Mouse (Mus musculus): ENCODE data around the gene Gm4312. TPM values are rescaled to one million over a fixed set of nuclear protein-coding genes. Genes with fewer than 3 reads are reported as not detected.
"Not testable (repeated sequence)": the region's sequence is repeated elsewhere in the genome, so short reads cannot be mapped to it uniquely, and the experiment has no call there.

Gm4312 gene
- not detected in 2 replicates for polyA plus RNA-seq (2011; ENCODE audit: insufficient read depth, insufficient read length, low read depth, missing spikeins)

GRCm38 (mm10) chr10:100382460-100382859 lies at the start of gene Gm4312:
Gm4312 (minus strand) TSS chr10:100382560.
- H3K27ac ChIP-seq (ENCODE audit: insufficient read depth, low read length); H3K4me3 ChIP-seq (ENCODE audit: low read depth, low read length); H3K36me3 ChIP-seq (ENCODE audit: control insufficient read depth, insufficient read depth, low read length, poor library complexity, severe bottlenecking); H3K9ac ChIP-seq (ENCODE audit: low read depth, poor library complexity, severe bottlenecking); H3K9me3 ChIP-seq (replicated peaks; ENCODE audit: control insufficient read depth, insufficient read depth, low read length, poor library complexity, severe bottlenecking); H3K27me3 ChIP-seq (ENCODE audit: control insufficient read depth, insufficient read depth, low read length, poor library complexity, severe bottlenecking); H3K4me1 ChIP-seq (ENCODE audit: control insufficient read depth, insufficient read depth, low read length): not testable (repeated sequence)

- Histone ChIP-seq H3K27me3 (ENCODE audit: control insufficient read depth, insufficient read depth, low read length, poor library complexity, severe bottlenecking) (no peaks in the 10 kb centered on the region), H3K9ac (ENCODE audit: low read depth, poor library complexity, severe bottlenecking) (no peak overlapping the region), H3K36me3 (ENCODE audit: control insufficient read depth, insufficient read depth, low read length, poor library complexity, severe bottlenecking) (no peaks in the 10 kb centered on the region), H3K4me1 (ENCODE audit: control insufficient read depth, insufficient read depth, low read length) (no peaks in the 10 kb centered on the region), H3K27ac (ENCODE audit: insufficient read depth, low read length) (no peak overlapping the region), H3K9me3 (replicated peaks; ENCODE audit: control insufficient read depth, insufficient read depth, low read length, poor library complexity, severe bottlenecking) (no peaks in the 10 kb centered on the region), H3K4me3 (ENCODE audit: low read depth, low read length) (no peak overlapping the region)
- no peak for TF ChIP-seq EP300 (IDR thresholded peaks at IDR 0.05; ENCODE audit: insufficient read depth, low read depth, low read length)
- TF ChIP-seq POLR2A (IDR thresholded peaks at IDR 0.05; ENCODE audit: insufficient read depth, low read length) = no peak
- no peak for TF ChIP-seq CTCF (IDR thresholded peaks at IDR 0.05; ENCODE audit: low read depth, low read length)
Observed at GRCm38 (mm10) chr10:100427592-100427991, 45.2 kb upstream of the Gm4312 start.

GRCm38 (mm10) chr10:100415566-100415965 lies 33.2 kb upstream of the Gm4312 start:
- no peaks in the 10 kb centered on the region for H3K9me3 ChIP-seq (replicated peaks; ENCODE audit: control insufficient read depth, insufficient read depth, low read length, poor library complexity, severe bottlenecking)
- no peak overlapping the region for H3K9ac ChIP-seq (ENCODE audit: low read depth, poor library complexity, severe bottlenecking)
- no peak for TF ChIP-seq EP300 (IDR thresholded peaks at IDR 0.05; ENCODE audit: insufficient read depth, low read depth, low read length)
- TF ChIP-seq CTCF (IDR thresholded peaks at IDR 0.05; ENCODE audit: low read depth, low read length) = no peak
- no peak for TF ChIP-seq POLR2A (IDR thresholded peaks at IDR 0.05; ENCODE audit: insufficient read depth, low read length)
- no peaks in the 10 kb centered on the region for H3K27me3 ChIP-seq (ENCODE audit: control insufficient read depth, insufficient read depth, low read length, poor library complexity, severe bottlenecking)
- H3K4me3 ChIP-seq (ENCODE audit: low read depth, low read length) = no peak overlapping the region
- H3K36me3 ChIP-seq (ENCODE audit: control insufficient read depth, insufficient read depth, low read length, poor library complexity, severe bottlenecking) = no peaks in the 10 kb centered on the region
- H3K27ac ChIP-seq (ENCODE audit: insufficient read depth, low read length) = no peak overlapping the region
- no peaks in the 10 kb centered on the region for H3K4me1 ChIP-seq (ENCODE audit: control insufficient read depth, insufficient read depth, low read length)

- H3K9me3 ChIP-seq (replicated peaks; ENCODE audit: control insufficient read depth, insufficient read depth, low read length, poor library complexity, severe bottlenecking); H3K36me3 ChIP-seq (ENCODE audit: control insufficient read depth, insufficient read depth, low read length, poor library complexity, severe bottlenecking); H3K4me1 ChIP-seq (ENCODE audit: control insufficient read depth, insufficient read depth, low read length); H3K9ac ChIP-seq (ENCODE audit: low read depth, poor library complexity, severe bottlenecking); H3K27ac ChIP-seq (ENCODE audit: insufficient read depth, low read length); H3K27me3 ChIP-seq (ENCODE audit: control insufficient read depth, insufficient read depth, low read length, poor library complexity, severe bottlenecking); H3K4me3 ChIP-seq (ENCODE audit: low read depth, low read length): not testable (repeated sequence)
Observed at GRCm38 (mm10) chr10:100402301-100402700, 19.9 kb upstream of the Gm4312 start.

- H3K4me1 ChIP-seq (ENCODE audit: control insufficient read depth, insufficient read depth, low read length); H3K36me3 ChIP-seq (ENCODE audit: control insufficient read depth, insufficient read depth, low read length, poor library complexity, severe bottlenecking); H3K9me3 ChIP-seq (replicated peaks; ENCODE audit: control insufficient read depth, insufficient read depth, low read length, poor library complexity, severe bottlenecking); H3K9ac ChIP-seq (ENCODE audit: low read depth, poor library complexity, severe bottlenecking); H3K4me3 ChIP-seq (ENCODE audit: low read depth, low read length); H3K27ac ChIP-seq (ENCODE audit: insufficient read depth, low read length); H3K27me3 ChIP-seq (ENCODE audit: control insufficient read depth, insufficient read depth, low read length, poor library complexity, severe bottlenecking): not testable (repeated sequence)
Observed at GRCm38 (mm10) chr10:100361038-100361437, 21.3 kb downstream of the Gm4312 start, which contains the start of gene Gm4307. Gm4307 (plus strand) TSS chr10:100361338.

- H3K9me3 ChIP-seq (replicated peaks; ENCODE audit: control insufficient read depth, insufficient read depth, low read length, poor library complexity, severe bottlenecking); H3K27ac ChIP-seq (ENCODE audit: insufficient read depth, low read length); H3K9ac ChIP-seq (ENCODE audit: low read depth, poor library complexity, severe bottlenecking); H3K27me3 ChIP-seq (ENCODE audit: control insufficient read depth, insufficient read depth, low read length, poor library complexity, severe bottlenecking); H3K4me1 ChIP-seq (ENCODE audit: control insufficient read depth, insufficient read depth, low read length); H3K36me3 ChIP-seq (ENCODE audit: control insufficient read depth, insufficient read depth, low read length, poor library complexity, severe bottlenecking); H3K4me3 ChIP-seq (ENCODE audit: low read depth, low read length): not testable (repeated sequence)
Observed at GRCm38 (mm10) chr10:100356841-100357240, 25.5 kb downstream of the Gm4312 start.

GRCm38 (mm10) chr10:100350793-100351192 lies 31.6 kb downstream of the Gm4312 start, which contains the start of gene Gm4305:
Gm4305 (plus strand) TSS chr10:100351093.
- not testable (repeated sequence) for H3K9ac ChIP-seq (ENCODE audit: low read depth, poor library complexity, severe bottlenecking); H3K27me3 ChIP-seq (ENCODE audit: control insufficient read depth, insufficient read depth, low read length, poor library complexity, severe bottlenecking); H3K36me3 ChIP-seq (ENCODE audit: control insufficient read depth, insufficient read depth, low read length, poor library complexity, severe bottlenecking); H3K9me3 ChIP-seq (replicated peaks; ENCODE audit: control insufficient read depth, insufficient read depth, low read length, poor library complexity, severe bottlenecking); H3K4me3 ChIP-seq (ENCODE audit: low read depth, low read length); H3K4me1 ChIP-seq (ENCODE audit: control insufficient read depth, insufficient read depth, low read length); H3K27ac ChIP-seq (ENCODE audit: insufficient read depth, low read length)

GRCm38 (mm10) chr10:100345672-100346071 lies 36.7 kb downstream of the Gm4312 start, which contains the start of gene Gm4303:
Gm4303 (plus strand) TSS chr10:100345972.
- H3K27me3 ChIP-seq (ENCODE audit: control insufficient read depth, insufficient read depth, low read length, poor library complexity, severe bottlenecking); H3K9ac ChIP-seq (ENCODE audit: low read depth, poor library complexity, severe bottlenecking); H3K4me1 ChIP-seq (ENCODE audit: control insufficient read depth, insufficient read depth, low read length); H3K36me3 ChIP-seq (ENCODE audit: control insufficient read depth, insufficient read depth, low read length, poor library complexity, severe bottlenecking); H3K9me3 ChIP-seq (replicated peaks; ENCODE audit: control insufficient read depth, insufficient read depth, low read length, poor library complexity, severe bottlenecking); H3K4me3 ChIP-seq (ENCODE audit: low read depth, low read length); H3K27ac ChIP-seq (ENCODE audit: insufficient read depth, low read length): not testable (repeated sequence)

- H3K36me3 ChIP-seq (ENCODE audit: control insufficient read depth, insufficient read depth, low read length, poor library complexity, severe bottlenecking) = not testable (repeated sequence)
Observed at GRCm38 (mm10) chr10:100340536-100340935, 41.8 kb downstream of the Gm4312 start, which contains the start of gene Gm4302. Gm4302 (plus strand) TSS chr10:100340836.

More at GRCm38 (mm10) chr10:100340536-100340935, 41.8 kb downstream of the Gm4312 start, which contains the start of gene Gm4302:
- H3K4me1 ChIP-seq (ENCODE audit: control insufficient read depth, insufficient read depth, low read length); H3K4me3 ChIP-seq (ENCODE audit: low read depth, low read length); H3K27ac ChIP-seq (ENCODE audit: insufficient read depth, low read length); H3K9ac ChIP-seq (ENCODE audit: low read depth, poor library complexity, severe bottlenecking); H3K9me3 ChIP-seq (replicated peaks; ENCODE audit: control insufficient read depth, insufficient read depth, low read length, poor library complexity, severe bottlenecking); H3K27me3 ChIP-seq (ENCODE audit: control insufficient read depth, insufficient read depth, low read length, poor library complexity, severe bottlenecking): not testable (repeated sequence)

All from ES-Bruce4 (cell line).